Mouse (Mus musculus) myocyte (in vitro differentiated cells): ENCODE data around the gene Tcf7. TPM values are rescaled to one million over a fixed set of nuclear protein-coding genes. Genes with fewer than 3 reads are reported as not detected.
A peak's percentile ranks its signal among the peaks of the same experiment; 100 is the strongest.

Experiments
- H3K27me3 ChIP-seq: one replicate; pipeline ENCODE4 v1.6.1; 2011; ENCODE audit not compliant: control insufficient read depth, insufficient read depth, insufficient read length
- H3K36me3 ChIP-seq: one replicate; pipeline ENCODE4 v1.6.1; 2011; ENCODE audit not compliant: control insufficient read depth, insufficient read depth
- H3K4me2 ChIP-seq: one replicate; pipeline ENCODE4 v1.6.1; 2011; ENCODE audit warnings: low read depth, control low read depth
- H3K4me3 ChIP-seq: one replicate; pipeline ENCODE4 v1.5.1; 2011; ENCODE audit warnings: mild to moderate bottlenecking, control low read depth, moderate library complexity
- H3K79me2 ChIP-seq: one replicate; pipeline ENCODE4 v1.6.1; 2011; ENCODE audit not compliant: control insufficient read depth, insufficient read depth
- H3ac ChIP-seq: one replicate; pipeline ENCODE4 v1.6.1; 2011; ENCODE audit not compliant: control insufficient read depth, insufficient read length
- CEBPB ChIP-seq: IDR thresholded peaks from 2 replicates; pipeline ENCODE4 v1.6.1; 2011; ENCODE audit warnings: mild to moderate bottlenecking, moderate library complexity; ENCODE audit not compliant: poor library complexity, insufficient read depth, severe bottlenecking
- E2F4 ChIP-seq: IDR thresholded peaks from one replicate; pipeline ENCODE4 v1.6.1; 2011; ENCODE audit warnings: mild to moderate bottlenecking, control low read depth, moderate library complexity; ENCODE audit not compliant: insufficient read depth
- MAX ChIP-seq: IDR thresholded peaks from one replicate; pipeline ENCODE4 v1.6.1; 2011; ENCODE audit warnings: low read depth, mild to moderate bottlenecking, control low read depth
- MYOD1 ChIP-seq, 3 experiments: IDR thresholded peaks; one replicate each; pipeline ENCODE4 v1.6.1; 2011; ENCODE audit warnings: control low read depth in 2 of 3, low read depth in 2 of 3, mild to moderate bottlenecking in 2 of 3, moderate library complexity in 1 of 3; ENCODE audit not compliant: insufficient read length in 2 of 3, control insufficient read depth in 1 of 3
- MYOG ChIP-seq, 3 experiments: IDR thresholded peaks; one replicate each; pipeline ENCODE4 v1.6.1; 2011; ENCODE audit warnings: control low read depth in 2 of 3, low read depth in 2 of 3, mild to moderate bottlenecking in 2 of 3; ENCODE audit not compliant: insufficient read length in 2 of 3, control insufficient read depth in 1 of 3, insufficient read depth in 1 of 3
- POLR2A ChIP-seq: IDR thresholded peaks from one replicate; pipeline ENCODE4 v1.6.1; 2011; ENCODE audit warnings: low read depth, mild to moderate bottlenecking, control low read depth, moderate library complexity; ENCODE audit not compliant: insufficient read length
- POLR2AphosphoS2 ChIP-seq: IDR thresholded peaks from one replicate; pipeline ENCODE4 v1.6.1; 2011; ENCODE audit warnings: low read depth, control low read depth; ENCODE audit not compliant: insufficient read length
- REST ChIP-seq: IDR thresholded peaks from one replicate; pipeline ENCODE4 v1.6.1; 2011; ENCODE audit warnings: mild to moderate bottlenecking, control low read depth, moderate library complexity; ENCODE audit not compliant: insufficient read depth, insufficient read length
- SRF ChIP-seq: IDR thresholded peaks from one replicate; pipeline ENCODE4 v1.6.1; 2011; ENCODE audit warnings: low read depth; ENCODE audit not compliant: control insufficient read depth, insufficient read length
- TCF12 ChIP-seq: IDR thresholded peaks from one replicate; pipeline ENCODE4 v1.6.1; 2011; ENCODE audit warnings: mild to moderate bottlenecking, control low read depth; ENCODE audit not compliant: poor library complexity, insufficient read depth, severe bottlenecking
- TCF3 ChIP-seq: IDR thresholded peaks from one replicate; pipeline ENCODE4 v1.6.1; 2011; ENCODE audit warnings: low read depth, control low read depth; ENCODE audit not compliant: insufficient read length
- USF1 ChIP-seq: IDR thresholded peaks from one replicate; pipeline ENCODE4 v1.6.1; 2011; ENCODE audit warnings: low read depth, mild to moderate bottlenecking, control low read depth, moderate library complexity
- polyA plus RNA-seq: library from polyadenylated mRNA; unstranded; fragments of >200 nt; fragmentation: generic; extraction: Trizol; gene quantifications from one replicate; pipeline ENCODE4 v1.2.1, GENCODE M21; 2012; ENCODE audit warnings: missing spikeins

Gene Tcf7
- polyA plus RNA-seq, 1 experiment: 17.3 TPM

GRCm38 (mm10) chr11:52273183-52273941 is 9.5 kb downstream of the Tcf7 start:
- H3K36me3 ChIP-seq: no peaks in the 10 kb centered on the region
- H3K4me2 ChIP-seq: peak overlapping the region; percentile 76
- H3K4me3 ChIP-seq: no peak overlapping the region
- H3K27me3 ChIP-seq: no peaks in the 10 kb centered on the region
- TF ChIP-seq MYOG (IDR thresholded peaks at IDR 0.05; ENCODE audit: control insufficient read depth in 1 of 3, insufficient read depth in 1 of 3, insufficient read length in 2 of 3, low read depth in 2 of 3) (no peak), MYOD1 (IDR thresholded peaks at IDR 0.05; ENCODE audit: control insufficient read depth in 1 of 3, insufficient read length in 2 of 3, low read depth in 2 of 3) (peak in 1 of 3 experiments; percentile 2)
- H3ac ChIP-seq: no peak overlapping the region
- no peaks in the 10 kb centered on the region for H3K79me2 ChIP-seq

GRCm38 (mm10) chr11:52272619-52273018 is 10.2 kb downstream of the Tcf7 start:
- Histone ChIP-seq H3K27me3 (no peaks in the 10 kb centered on the region), H3K36me3 (no peaks in the 10 kb centered on the region), H3K79me2 (no peaks in the 10 kb centered on the region), H3K4me3 (no peak overlapping the region), H3K4me2 (peak overlapping the region; percentile 76), H3ac (no peak overlapping the region)
- TF ChIP-seq USF1 (no peak), MYOG (IDR thresholded peaks at IDR 0.05; ENCODE audit: control insufficient read depth in 1 of 3, insufficient read depth in 1 of 3, insufficient read length in 2 of 3, low read depth in 2 of 3) (peak in 1 of 3 experiments; percentile 9)

GRCm38 (mm10) chr11:52271765-52272495 is 10.9 kb downstream of the Tcf7 start:
- TF ChIP-seq MAX (no peak), CEBPB (no peak), TCF3 (no peak), USF1 (no peak), TCF12 (no peak), E2F4 (no peak), MYOD1 (IDR thresholded peaks at IDR 0.05; ENCODE audit: control insufficient read depth in 1 of 3, insufficient read length in 2 of 3, low read depth in 2 of 3) (no peak), POLR2AphosphoS2 (no peak), SRF (no peak), MYOG (IDR thresholded peaks at IDR 0.05; ENCODE audit: control insufficient read depth in 1 of 3, insufficient read depth in 1 of 3, insufficient read length in 2 of 3, low read depth in 2 of 3) (no peak), REST (no peak), POLR2A (no peak)
- H3K27me3 ChIP-seq: no peaks in the 10 kb centered on the region
- H3K79me2 ChIP-seq: no peaks in the 10 kb centered on the region
- no peak overlapping the region for H3K4me3 ChIP-seq
- H3K4me2 ChIP-seq: peak overlapping the region; percentile 51
- H3K36me3 ChIP-seq: no peaks in the 10 kb centered on the region
- no peak overlapping the region for H3ac ChIP-seq

DNA sequence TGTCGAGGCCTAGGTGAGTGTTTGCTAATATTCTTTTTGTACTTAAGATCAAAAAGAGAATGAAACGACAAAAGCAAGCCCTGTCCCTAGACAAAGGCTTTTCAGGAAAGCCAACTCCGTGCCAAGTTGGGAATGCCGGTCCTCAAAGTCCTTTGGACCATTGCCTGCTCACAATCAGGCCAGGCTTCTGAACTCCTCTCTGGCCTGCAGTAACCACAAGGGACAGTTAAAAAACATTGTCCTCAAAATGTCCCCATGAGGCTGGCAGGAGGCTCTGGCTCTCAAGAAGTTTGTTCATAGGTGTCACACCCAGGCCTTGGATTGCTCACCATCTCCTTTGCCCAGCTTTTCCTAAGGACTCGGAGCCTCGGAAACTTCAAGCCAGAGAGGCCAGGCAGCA is 13.0 kb downstream of the Tcf7 start:
- Histone ChIP-seq H3K79me2 (peaks cover 3% of the 10 kb centered on the region), H3K36me3 (no peaks in the 10 kb centered on the region), H3ac (no peak overlapping the region), H3K27me3 (no peaks in the 10 kb centered on the region), H3K4me3 (no peak overlapping the region), H3K4me2 (no peak overlapping the region)
- TF ChIP-seq CEBPB (no peak), MAX (no peak), SRF (no peak), MYOG (IDR thresholded peaks at IDR 0.05; ENCODE audit: control insufficient read depth in 1 of 3, insufficient read depth in 1 of 3, insufficient read length in 2 of 3, low read depth in 2 of 3) (no peak), USF1 (no peak), TCF12 (no peak), POLR2A (no peak), MYOD1 (IDR thresholded peaks at IDR 0.05; ENCODE audit: control insufficient read depth in 1 of 3, insufficient read length in 2 of 3, low read depth in 2 of 3) (no peak), REST (no peak)

DNA sequence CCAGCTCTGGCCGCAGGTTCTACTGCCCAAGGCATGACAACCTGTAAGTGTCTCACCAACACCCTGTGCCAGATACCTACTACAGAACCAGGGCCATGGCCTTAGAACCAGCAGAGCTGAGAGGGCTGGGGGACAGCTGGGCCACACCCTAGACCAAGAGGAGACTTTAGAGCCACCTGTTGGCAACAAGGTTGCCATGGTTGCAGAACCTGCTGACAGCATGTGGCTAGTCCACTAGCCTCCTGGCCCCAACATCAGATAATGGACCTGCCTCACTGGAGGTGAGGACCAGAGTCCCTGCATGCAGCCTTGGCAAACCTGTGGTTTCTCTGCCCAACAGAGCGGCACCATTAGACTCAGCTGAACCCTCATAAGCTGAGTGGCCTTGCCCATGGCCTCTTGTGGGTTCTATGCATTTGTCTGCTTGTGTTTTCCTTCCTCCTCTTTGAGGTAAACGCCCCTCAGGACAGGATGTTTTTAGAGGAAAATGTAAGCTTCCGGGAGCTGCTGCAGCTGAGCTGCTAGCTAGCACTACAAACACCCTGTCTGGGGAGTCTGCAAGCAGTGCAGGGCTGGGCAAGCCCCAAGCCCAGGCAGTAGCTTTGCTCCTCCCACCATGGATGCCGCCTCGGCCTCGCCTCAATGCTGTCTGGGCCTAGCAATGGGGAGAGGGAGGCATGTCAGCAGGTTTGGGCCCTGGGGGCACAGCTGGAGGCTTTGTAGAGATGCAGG is 14.5 kb downstream of the Tcf7 start:
- Histone ChIP-seq H3K79me2 (peaks cover 3% of the 10 kb centered on the region), H3ac (no peak overlapping the region), H3K4me2 (no peak overlapping the region), H3K27me3 (no peaks in the 10 kb centered on the region), H3K36me3 (no peaks in the 10 kb centered on the region), H3K4me3 (no peak overlapping the region)
- TF ChIP-seq MAX: no peak
- TF ChIP-seq MYOG (IDR thresholded peaks at IDR 0.05; ENCODE audit: control insufficient read depth in 1 of 3, insufficient read depth in 1 of 3, insufficient read length in 2 of 3, low read depth in 2 of 3): peak in 1 of 3 experiments; percentile 66
- TF ChIP-seq TCF12: no peak
- peak in 2 of 3 experiments; percentile 36 to 68 for TF ChIP-seq MYOD1 (IDR thresholded peaks at IDR 0.05; ENCODE audit: control insufficient read depth in 1 of 3, insufficient read length in 2 of 3, low read depth in 2 of 3)
